Mouse (Mus musculus): ENCODE data around the gene Hs6st3.

GRCm38 (mm10) chr14:119892922-119893321 is 754.8 kb downstream of the Hs6st3 start:
- TF ChIP-seq CTCF (IDR thresholded peaks at IDR 0.05; ENCODE audit: extremely low read depth, insufficient read depth, low read length) = no peak
- no peak for TF ChIP-seq POLR2A (IDR thresholded peaks at IDR 0.05; ENCODE audit: extremely low read depth, insufficient read depth, low read length)

Measured in cortical plate, adult 2 months (tissue).